Mouse (Mus musculus) liver, postnatal 0 days (tissue): Measurements from ENCODE around the gene Alkbh7.

Experiments used
- CTCF ChIP-seq: sonication (generic); IDR thresholded peaks from 2 replicates; pipeline ENCODE4 v1.5.1; 2016; ENCODE audit warnings: antibody characterized with exemption, low read depth
- EP300 ChIP-seq: IDR thresholded peaks from 2 replicates; pipeline ENCODE4 v1.6.1; 2016; ENCODE audit warnings: antibody characterized with exemption, low read depth, mild to moderate bottlenecking

GRCm38 (mm10) chr17:57019693-57020092, 22.6 kb downstream of the Alkbh7 start:
- no peak for TF ChIP-seq CTCF
- TF ChIP-seq EP300: peak; percentile 93
